Mouse (Mus musculus): ENCODE data around the gene Rnf145. TPM values are rescaled to one million over a fixed set of nuclear protein-coding genes. Genes with fewer than 3 reads are reported as not detected.

The Rnf145 gene
- total RNA-seq, 2 experiments from 2014 or later = 95.7 to 97.0 TPM

DNA sequence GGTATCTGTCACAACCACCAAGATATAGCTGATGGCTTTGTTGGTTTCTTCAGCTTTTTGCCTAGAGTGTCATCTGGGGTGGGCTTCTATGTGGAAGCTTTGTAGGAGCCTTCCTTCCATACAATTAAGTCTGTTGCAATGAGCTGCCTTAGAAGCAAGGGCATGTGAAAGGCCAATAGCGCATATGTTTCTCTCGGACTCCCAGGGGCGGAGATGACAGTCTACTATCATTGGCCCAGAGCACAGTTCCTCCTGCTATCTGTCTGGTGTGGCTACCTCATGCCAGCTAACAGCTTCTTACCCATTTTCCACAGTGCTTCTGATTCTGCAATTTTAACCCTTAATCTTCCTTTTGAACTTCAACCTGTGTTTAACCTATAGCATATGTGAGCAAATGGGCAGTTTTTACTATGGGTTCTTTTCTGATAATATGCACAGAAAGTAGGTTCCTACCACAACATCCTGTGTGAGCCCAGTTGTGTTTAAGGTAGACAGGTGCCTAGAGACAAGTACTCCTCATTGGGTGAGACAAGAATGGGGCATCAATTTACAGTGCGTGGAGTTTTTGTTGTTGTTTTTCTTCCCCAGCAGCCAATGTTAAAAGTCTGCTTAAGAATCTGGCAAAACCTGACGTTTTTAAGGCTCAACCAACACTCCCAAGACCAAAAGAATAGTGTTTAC lies 24.0 kb upstream of the Rnf145 start:
- Histone ChIP-seq H3K27ac (no peak overlapping the region), H3K4me3 (no peak overlapping the region)
- no peak for DNase-seq (ENCODE audit: low spot score in 2 of 2)
- TF ChIP-seq CTCF (conservative IDR thresholded peaks at IDR 0.05) = no peak

DNA sequence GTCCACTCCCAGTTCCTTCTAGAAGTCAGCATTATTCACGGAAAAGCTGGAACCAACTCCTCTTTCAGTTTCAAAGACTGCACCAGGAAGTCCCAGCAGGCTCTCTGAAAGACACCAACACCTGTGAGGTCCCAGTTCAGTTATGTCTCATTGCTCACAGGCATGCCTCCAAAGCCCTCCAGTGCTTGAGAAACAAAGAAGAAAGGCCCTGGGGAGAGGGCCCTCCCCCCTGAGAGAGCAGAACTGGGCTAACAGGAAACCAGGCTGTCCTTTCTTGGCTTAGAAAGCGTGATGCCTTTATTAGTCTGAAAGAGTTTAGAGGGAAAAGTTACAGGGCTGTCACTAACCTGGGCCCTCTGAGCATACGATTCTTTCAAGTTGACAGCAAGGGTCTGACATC lies 22.5 kb upstream of the Rnf145 start:
- TF ChIP-seq CTCF (conservative IDR thresholded peaks at IDR 0.05) = no peak
- DNase-seq (ENCODE audit: low spot score in 2 of 2) = no peak
- Histone ChIP-seq H3K4me3 (no peak overlapping the region), H3K27ac (0 out of 2 replicates have a peak overlapping the region, but pooled peaks have one; percentile 43)

DNA sequence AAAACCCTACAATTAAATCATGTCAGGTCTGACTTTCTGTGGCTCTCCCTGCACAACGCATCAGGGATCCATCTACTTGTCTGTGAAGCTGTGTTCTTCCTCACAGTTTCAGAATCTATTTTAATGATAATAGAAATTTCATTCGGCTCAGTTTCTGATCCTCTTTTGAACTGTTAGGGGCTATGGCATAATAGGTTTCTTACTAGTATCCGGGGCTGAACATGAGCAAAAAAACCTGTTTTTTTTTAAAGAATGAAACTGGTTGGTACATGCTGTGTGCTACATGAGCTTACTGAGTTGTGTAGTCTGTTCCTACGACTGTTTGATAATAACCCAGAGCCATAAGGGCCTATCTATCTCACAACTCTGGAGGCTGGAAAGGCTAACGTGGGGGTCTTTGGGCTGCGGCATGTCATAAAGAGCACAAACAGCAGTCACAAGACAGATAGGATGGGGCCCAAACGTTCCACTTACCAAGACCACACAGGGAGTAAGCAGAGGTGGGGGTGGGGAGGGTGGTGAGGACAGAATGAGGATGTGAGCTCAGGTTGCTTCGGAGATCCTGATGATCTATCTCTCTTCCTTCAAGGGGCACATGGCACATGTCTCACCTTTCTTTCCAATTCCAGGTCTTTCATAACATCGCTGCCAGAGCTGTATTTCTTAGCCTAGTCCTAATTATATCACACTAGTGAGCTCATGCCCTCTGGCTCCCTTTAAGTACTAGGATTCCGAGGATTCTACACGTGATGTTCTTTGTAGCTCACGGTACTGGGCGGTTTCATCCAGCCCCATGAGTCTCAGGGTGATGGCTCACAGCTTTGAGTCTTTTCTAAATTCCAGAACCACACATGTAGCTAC lies 20.1 kb upstream of the Rnf145 start:
- Histone ChIP-seq H3K27ac (no peak overlapping the region), H3K4me3 (no peak overlapping the region)
- no peak for DNase-seq (ENCODE audit: low spot score in 2 of 2)
- TF ChIP-seq CTCF (conservative IDR thresholded peaks at IDR 0.05) = no peak

DNA sequence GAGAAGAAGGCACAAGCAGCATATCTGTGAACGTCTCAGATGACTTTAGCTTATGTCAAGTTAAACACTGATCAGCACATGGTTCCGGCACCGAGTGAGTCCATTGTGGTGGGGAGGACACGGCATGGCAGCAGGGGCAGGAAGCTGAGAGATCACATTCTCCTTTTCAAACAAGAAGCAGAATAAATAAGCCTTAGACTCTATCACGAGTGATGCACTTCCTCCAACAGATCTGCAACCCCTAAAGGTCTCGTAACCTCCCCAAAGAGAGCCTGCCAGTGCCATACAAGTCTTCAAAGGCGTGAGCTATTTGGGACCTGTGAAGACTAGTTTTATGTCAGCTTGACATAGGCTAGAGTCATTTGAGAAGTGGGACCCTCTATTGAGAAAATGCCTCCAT lies 17.8 kb upstream of the Rnf145 start:
- H3K27ac ChIP-seq = 0 out of 2 replicates have a peak overlapping the region, but pooled peaks have one; percentile 11
- TF ChIP-seq CTCF (conservative IDR thresholded peaks at IDR 0.05) = no peak
- H3K4me3 ChIP-seq = no peak overlapping the region
- DNase-seq (ENCODE audit: low spot score in 2 of 2) = no peak

DNA sequence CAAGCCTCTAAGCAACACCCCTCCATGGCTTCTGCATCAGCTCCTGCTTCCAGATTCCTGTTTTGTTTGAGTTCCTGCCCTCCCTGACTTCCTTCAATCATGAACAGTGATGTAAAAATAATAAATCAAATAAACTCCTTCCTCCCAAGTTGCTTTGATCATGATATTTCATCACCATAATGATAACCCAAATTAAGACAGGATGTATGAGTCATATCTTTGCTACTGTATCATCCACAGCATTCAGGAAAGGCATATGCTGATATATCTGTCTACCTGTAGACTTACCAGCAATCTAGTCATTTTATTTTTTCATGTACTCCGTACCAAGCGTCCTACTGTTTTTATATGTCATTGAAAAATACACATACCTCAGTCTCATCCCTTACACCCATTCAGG lies 17.3 kb upstream of the Rnf145 start:
- DNase-seq (ENCODE audit: low spot score in 2 of 2) = no peak
- TF ChIP-seq CTCF (conservative IDR thresholded peaks at IDR 0.05) = no peak
- H3K4me3 ChIP-seq = no peak overlapping the region
- H3K27ac ChIP-seq = no peak overlapping the region

DNA sequence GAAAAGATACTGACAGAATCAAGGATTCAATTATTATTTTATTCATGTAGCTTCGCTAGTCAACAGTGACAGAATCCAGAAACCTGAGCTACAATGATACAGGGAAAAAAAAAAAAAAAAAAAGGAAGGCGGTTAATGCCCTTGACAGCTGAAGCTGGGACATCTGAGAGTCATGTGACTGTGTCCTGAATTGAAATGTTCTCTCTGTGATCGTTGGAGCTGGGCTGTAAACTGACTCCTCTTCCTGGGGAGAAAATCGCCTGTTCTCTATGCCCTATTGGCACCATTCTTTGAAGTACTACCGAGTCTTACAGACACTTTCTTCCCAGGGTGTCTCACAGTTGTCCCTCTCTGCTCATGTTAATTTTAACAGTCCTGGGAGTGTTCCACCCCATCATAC lies 15.8 kb upstream of the Rnf145 start:
- DNase-seq (ENCODE audit: low spot score in 2 of 2) = no peak
- H3K4me3 ChIP-seq = no peak overlapping the region
- peak overlapping the region; percentile 67 for H3K27ac ChIP-seq
- TF ChIP-seq CTCF (conservative IDR thresholded peaks at IDR 0.05) = no peak

DNA sequence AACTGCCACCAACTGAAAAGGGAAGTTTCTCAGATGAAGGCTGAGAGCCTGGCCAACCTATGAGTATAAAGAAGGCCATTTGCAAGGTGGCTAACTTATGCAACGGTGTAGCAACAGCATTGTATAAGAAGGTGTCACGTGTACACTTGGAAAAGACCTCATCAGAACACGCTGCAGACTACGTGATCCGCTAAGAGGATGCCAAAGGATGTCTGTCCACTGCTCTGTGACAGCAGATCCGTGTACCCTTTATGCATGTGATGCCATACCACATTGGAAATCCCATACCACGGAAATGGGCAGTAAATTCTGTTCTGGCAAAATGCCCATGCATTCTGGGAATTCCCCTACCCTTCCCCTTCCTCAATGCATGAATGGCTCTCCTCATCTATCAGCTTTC lies 14.6 kb upstream of the Rnf145 start:
- DNase-seq (ENCODE audit: low spot score in 2 of 2) = no peak

DNA sequence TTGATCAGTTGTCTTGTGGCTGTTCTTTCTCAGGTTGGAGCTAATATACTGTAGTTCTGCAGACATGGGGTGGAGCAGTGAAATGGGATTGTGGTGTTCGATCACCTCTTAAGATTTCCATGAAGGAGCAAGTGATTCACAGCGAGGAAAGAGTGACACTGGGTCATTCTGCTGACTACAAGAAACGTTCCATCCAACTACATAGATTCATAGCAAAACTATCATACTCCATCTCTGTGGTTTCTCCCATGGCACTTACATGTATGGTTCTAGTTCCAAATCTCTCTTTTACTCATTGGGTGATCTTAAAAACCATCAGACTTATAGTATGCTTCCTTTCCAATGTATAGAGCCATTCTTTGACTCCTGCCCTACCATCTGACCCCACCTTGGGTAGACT lies 14.0 kb upstream of the Rnf145 start:
- TF ChIP-seq CTCF (conservative IDR thresholded peaks at IDR 0.05) = no peak
- H3K4me3 ChIP-seq = no peak overlapping the region
- DNase-seq (ENCODE audit: low spot score in 2 of 2) = no peak

More for the DNA sequence above, 14.6 kb upstream of the Rnf145 start:
- no peak overlapping the region for H3K27ac ChIP-seq
- no peak for TF ChIP-seq CTCF (conservative IDR thresholded peaks at IDR 0.05)
- no peak overlapping the region for H3K4me3 ChIP-seq

DNA sequence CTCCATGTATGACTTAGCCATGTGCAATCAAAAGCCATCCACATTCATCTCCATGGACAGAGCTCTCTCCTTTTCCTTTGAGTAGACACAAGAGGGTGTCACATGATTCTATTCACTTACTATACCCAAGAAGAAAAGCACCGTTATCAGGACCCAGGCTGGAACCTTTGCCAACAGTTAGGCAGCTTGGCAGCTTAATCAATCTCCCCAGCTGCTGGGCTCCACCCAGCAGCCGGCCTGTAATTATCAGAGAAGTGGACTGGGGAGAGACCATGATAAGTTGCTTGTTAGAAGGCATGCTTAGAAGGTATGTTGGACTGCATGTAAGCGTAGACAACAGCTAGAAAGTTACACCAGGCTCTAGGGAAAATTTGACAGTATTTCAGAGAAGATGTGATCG lies 9.9 kb upstream of the Rnf145 start:
- no peak for TF ChIP-seq CTCF (conservative IDR thresholded peaks at IDR 0.05)
- DNase-seq (ENCODE audit: low spot score in 2 of 2) = no peak
- Histone ChIP-seq H3K27ac (no peak overlapping the region; the same call in 1 of the 2 replicates), H3K4me3 (no peak overlapping the region)

More for the DNA sequence above, 14.0 kb upstream of the Rnf145 start:
- H3K27ac ChIP-seq = no peak overlapping the region

DNA sequence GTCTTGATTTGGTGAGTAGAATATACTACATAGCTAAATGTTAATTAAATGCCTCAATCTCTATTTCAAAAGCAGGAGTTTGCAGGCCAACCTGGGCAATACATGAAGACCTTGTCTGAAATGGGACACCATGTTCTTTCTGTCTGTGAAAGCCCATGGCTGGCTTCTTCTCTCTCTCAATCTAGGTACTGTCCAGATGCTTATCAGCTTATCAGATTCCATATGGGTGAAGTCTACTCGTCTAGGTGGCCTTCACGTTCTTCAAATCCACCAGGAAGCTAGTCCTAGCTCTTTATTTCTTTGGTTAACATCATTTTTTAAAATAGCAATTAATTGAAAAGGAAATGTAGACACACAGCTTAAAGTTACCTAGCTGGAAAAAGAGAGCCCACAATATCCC lies 8.9 kb upstream of the Rnf145 start:
- no peak for TF ChIP-seq CTCF (conservative IDR thresholded peaks at IDR 0.05)
- Histone ChIP-seq H3K27ac (peak overlapping the region; percentile 69), H3K4me3 (no peak overlapping the region)
- DNase-seq (ENCODE audit: low spot score in 2 of 2) = no peak

DNA sequence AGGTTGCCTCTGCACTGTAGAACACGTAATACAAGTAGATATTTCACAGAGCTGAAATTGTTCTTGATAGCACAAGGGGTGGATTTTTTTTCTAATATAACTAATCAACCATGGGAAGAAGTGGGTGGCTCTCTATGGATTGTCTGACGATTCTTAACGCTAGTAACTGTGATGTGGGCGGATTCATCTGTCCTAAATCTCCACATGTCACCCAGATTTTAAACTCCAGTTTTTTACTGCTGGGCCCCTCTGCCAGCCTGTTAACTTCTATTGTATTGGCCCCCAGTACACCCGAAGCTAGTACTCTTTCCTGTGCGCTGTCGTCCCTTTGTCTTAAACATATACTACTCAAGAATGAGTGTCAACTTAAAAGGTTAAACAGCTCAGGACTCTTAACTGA lies 8.4 kb upstream of the Rnf145 start:
- peak overlapping the region; percentile 69 for H3K27ac ChIP-seq
- peak; percentile 50 to 70 for DNase-seq (ENCODE audit: low spot score in 2 of 2)
- TF ChIP-seq CTCF (conservative IDR thresholded peaks at IDR 0.05) = no peak
- no peak overlapping the region for H3K4me3 ChIP-seq

DNA sequence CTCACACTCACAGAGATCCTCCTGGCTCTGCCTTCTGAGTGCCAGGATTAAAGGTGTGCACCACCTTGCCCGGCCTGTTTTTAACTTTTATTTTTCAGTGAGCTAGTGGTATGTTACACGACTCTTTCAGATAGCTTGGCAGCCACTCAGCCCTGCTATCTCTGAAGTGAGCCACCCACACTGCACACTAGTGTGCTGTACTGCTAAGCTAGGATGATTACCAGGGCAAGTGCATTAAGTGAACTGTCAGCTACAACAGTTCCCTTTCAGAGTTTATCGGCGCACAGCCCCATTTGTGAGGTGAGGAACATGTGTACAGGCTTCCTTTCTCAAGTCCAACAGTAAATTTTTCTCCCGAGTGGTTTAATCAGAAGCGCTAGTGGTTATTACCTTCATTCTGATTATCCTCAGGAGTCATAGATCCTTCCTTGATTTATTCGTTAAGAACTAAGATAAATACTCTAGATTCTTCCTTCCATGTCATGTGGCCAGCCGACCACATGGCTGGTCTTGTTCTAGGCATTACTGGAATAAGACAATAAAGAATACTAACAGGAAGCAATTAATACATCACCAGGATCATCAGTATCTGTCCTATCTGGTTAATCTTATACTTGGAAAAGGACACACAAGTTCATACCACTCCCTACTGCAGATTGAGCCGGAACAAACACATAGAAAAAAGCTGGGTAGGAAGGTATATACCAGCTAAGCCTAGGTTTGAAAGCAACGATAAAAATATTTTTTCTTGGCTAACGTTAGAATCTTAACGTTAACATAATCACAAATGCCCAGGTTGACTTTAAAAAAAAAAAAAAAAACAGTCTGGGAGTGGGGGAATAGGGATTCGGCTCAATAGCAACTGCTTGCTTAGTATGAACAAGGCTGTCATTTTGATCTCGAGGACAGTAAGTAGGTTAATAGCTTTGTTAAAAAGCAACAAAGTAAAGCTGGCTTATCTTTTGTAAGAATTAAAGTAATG lies 6.4 kb upstream of the Rnf145 start:
- Histone ChIP-seq H3K27ac (no peak overlapping the region; the same call in 1 of the 2 replicates), H3K4me3 (no peak overlapping the region)
- peak in 1 of 2 experiments; percentile 44 for DNase-seq (ENCODE audit: low spot score in 2 of 2)
- TF ChIP-seq CTCF (conservative IDR thresholded peaks at IDR 0.05) = no peak

All from layer of hippocampus, adult 2 months (tissue).